Mouse (Mus musculus) testis, adult 10 weeks (tissue): ENCODE data around the gene Pex7. TPM values are rescaled to one million over a fixed set of nuclear protein-coding genes. Genes with fewer than 3 reads are reported as not detected.

Experiments used
- polyA plus RNA-seq: library from polyadenylated mRNA; stranded (reverse); fragments of 350-450 nt; fragmentation: Illumina TruSeq; extraction: RNeasy Lipid Tissue Mini Kit (QIAGEN cat#74804); gene quantifications from one replicate; pipeline ENCODE4 v1.2.3, GENCODE M21; 2014; ENCODE audit warnings: low read depth, low replicate concordance

Pex7 gene
- 17.2 TPM for polyA plus RNA-seq

GRCm38 (mm10) chr10:19907246-19907804 is at the start of gene Pex7:
TSS of gene Pex7 (minus strand) at chr10:19907689.

GRCm38 (mm10) chr10:19934384-19935294 is 27.1 kb upstream of the Pex7 start, which contains the start of gene Map3k5:
TSS of gene Map3k5 (plus strand) at chr10:19934472.

GRCm38 (mm10) chr10:19850998-19851691 is 56.3 kb downstream of the Pex7 start, which contains the start of gene Slc35d3:
TSS of gene Slc35d3 (minus strand) at chr10:19851459.

Other genes with a start within 250 kb of the Pex7 start
- gene Il20ra, start 195.1 kb downstream of the Pex7 start, polyA plus RNA-seq: 1.8 TPM
- not detected for gene Slc35d3, start 56.2 kb downstream of the Pex7 start, polyA plus RNA-seq
- gene Map3k5, start 26.8 kb upstream of the Pex7 start, polyA plus RNA-seq: 2.6 TPM
- gene Map7, start 240.8 kb upstream of the Pex7 start, polyA plus RNA-seq: 117 TPM